Mouse (Mus musculus): ENCODE results near the gene Sowaha. TPM values are rescaled to one million over a fixed set of nuclear protein-coding genes. Genes with fewer than 3 reads are reported as not detected.

The Sowaha gene
- total and polyA plus RNA-seq, 3 experiments: 3.0 to 6.8 (median 4.9) TPM

DNA sequence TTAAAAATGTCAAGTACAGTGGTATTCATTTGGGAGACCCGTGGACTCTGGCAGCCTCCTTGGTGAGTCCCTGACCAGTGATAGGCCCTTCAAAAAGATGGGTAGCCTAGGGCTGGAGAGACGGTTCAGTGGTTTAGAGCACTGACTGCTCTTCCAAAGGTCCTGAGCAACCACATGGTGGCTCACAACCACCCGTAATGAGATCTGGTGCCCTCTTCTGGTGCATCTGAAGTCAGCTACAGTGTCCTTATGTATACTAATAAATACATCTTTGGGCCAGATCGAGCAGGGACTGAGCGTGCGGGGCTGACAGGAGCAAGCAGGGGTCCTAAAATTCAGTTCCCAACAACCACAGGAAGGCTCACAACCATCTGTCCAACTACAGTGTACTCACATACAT is 36.2 kb downstream of the Sowaha start:
- H3K9me3 ChIP-seq (replicated peaks): no peaks in the 10 kb centered on the region
- ATAC-seq (ENCODE audit: extremely low read depth, insufficient number of reproducible peaks, low FRiP score, poor library complexity, severe bottlenecking) (no peak), DNase-seq (ENCODE audit: low spot score) (no peak)
- peaks cover 16% of the 10 kb centered on the region for H3K4me1 ChIP-seq (ENCODE audit: insufficient read depth, low read depth, low read length)
- H3K36me3 ChIP-seq (replicated peaks): no peaks in the 10 kb centered on the region
- no peak for TF ChIP-seq CTCF (IDR thresholded peaks at IDR 0.05; ENCODE audit: low read depth, low read length)
- TF ChIP-seq TAL1 (conservative IDR thresholded peaks at IDR 0.05; ENCODE audit: low read depth, low read length): no peak
- no peak for TF ChIP-seq POLR2AphosphoS5 (IDR thresholded peaks at IDR 0.05; ENCODE audit: insufficient replicate concordance, low read depth, low read length)
- TF ChIP-seq GATA2 (IDR thresholded peaks at IDR 0.05; ENCODE audit: borderline replicate concordance, low read depth, low read length): no peak
- TF ChIP-seq GATA1 (IDR thresholded peaks at IDR 0.05; ENCODE audit: borderline replicate concordance, low read length): no peak
- H3K4me3 ChIP-seq (ENCODE audit: low read depth, low read length): no peak overlapping the region; the same call in 1 of the 2 replicates
- H3K27me3 ChIP-seq (ENCODE audit: insufficient read depth, low read length): peaks cover 14% of the 10 kb centered on the region

DNA sequence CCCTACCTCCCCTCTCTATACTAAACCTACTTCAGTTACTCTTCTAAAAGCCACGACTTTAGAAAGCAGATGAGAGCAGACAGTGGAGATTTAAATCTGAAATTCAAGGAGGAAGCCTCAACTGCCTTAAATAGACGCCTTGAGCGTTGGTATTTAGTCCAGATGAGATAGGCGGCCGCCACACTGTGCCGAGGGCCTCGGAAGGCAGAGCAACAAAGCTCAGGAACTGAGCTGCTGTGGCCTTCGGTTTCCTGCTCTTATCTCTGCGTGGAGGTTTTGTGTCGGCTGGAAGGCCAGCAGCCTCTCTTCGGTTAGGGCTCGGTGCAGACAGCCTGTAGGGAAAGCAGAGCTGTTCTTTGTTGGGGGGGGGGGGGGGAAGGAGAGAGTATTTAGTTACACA is 38.2 kb downstream of the Sowaha start:
- no peaks in the 10 kb centered on the region for H3K36me3 ChIP-seq (replicated peaks)
- H3K4me3 ChIP-seq (ENCODE audit: low read depth, low read length): no peak overlapping the region; the same call in 1 of the 2 replicates
- TF ChIP-seq POLR2AphosphoS5 (IDR thresholded peaks at IDR 0.05; ENCODE audit: insufficient replicate concordance, low read depth, low read length): no peak
- TF ChIP-seq GATA2 (IDR thresholded peaks at IDR 0.05; ENCODE audit: borderline replicate concordance, low read depth, low read length): no peak
- TF ChIP-seq TAL1 (conservative IDR thresholded peaks at IDR 0.05; ENCODE audit: low read depth, low read length): no peak
- no peak for TF ChIP-seq CTCF (IDR thresholded peaks at IDR 0.05; ENCODE audit: low read depth, low read length)
- TF ChIP-seq GATA1 (IDR thresholded peaks at IDR 0.05; ENCODE audit: borderline replicate concordance, low read length): no peak
- H3K27me3 ChIP-seq (ENCODE audit: insufficient read depth, low read length): peaks cover 22% of the 10 kb centered on the region
- H3K9me3 ChIP-seq (replicated peaks): no peaks in the 10 kb centered on the region
- peaks cover 16% of the 10 kb centered on the region for H3K4me1 ChIP-seq (ENCODE audit: insufficient read depth, low read depth, low read length)
- no peak for ATAC-seq (ENCODE audit: extremely low read depth, insufficient number of reproducible peaks, low FRiP score, poor library complexity, severe bottlenecking)
- no peak for DNase-seq (ENCODE audit: low spot score)

DNA sequence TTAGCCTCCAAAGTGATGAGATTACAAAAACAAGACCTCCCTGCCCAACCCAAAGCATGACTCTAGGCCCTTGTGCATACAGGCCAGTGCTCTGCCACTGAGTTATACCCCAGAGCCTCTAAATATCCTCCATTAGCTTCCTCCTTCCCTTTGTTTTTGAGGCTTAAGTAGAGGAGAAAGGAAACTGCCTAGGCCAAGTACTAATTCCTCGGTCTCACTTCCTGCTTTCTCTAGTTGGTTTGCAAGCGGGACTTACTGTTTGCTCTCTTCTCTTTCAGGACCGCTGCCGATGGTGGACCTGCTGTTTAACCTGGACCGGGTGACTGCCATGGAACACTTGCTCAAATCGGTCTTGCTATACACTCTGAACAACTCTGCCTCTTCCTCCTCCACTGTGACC is 43.7 kb downstream of the Sowaha start:
- Histone ChIP-seq H3K36me3 (replicated peaks) (no peaks in the 10 kb centered on the region), H3K4me1 (ENCODE audit: insufficient read depth, low read depth, low read length) (peaks cover 45% of the 10 kb centered on the region), H3K9me3 (replicated peaks) (no peaks in the 10 kb centered on the region), H3K4me3 (ENCODE audit: low read depth, low read length) (no peak overlapping the region), H3K27me3 (ENCODE audit: insufficient read depth, low read length) (peaks cover 25% of the 10 kb centered on the region)
- ATAC-seq (ENCODE audit: extremely low read depth, insufficient number of reproducible peaks, low FRiP score, poor library complexity, severe bottlenecking) (no peak), DNase-seq (ENCODE audit: low spot score) (no peak)
- TF ChIP-seq GATA1 (IDR thresholded peaks at IDR 0.05; ENCODE audit: borderline replicate concordance, low read length): no peak
- no peak for TF ChIP-seq TAL1 (conservative IDR thresholded peaks at IDR 0.05; ENCODE audit: low read depth, low read length)
- no peak for TF ChIP-seq CTCF (IDR thresholded peaks at IDR 0.05; ENCODE audit: low read depth, low read length)

DNA sequence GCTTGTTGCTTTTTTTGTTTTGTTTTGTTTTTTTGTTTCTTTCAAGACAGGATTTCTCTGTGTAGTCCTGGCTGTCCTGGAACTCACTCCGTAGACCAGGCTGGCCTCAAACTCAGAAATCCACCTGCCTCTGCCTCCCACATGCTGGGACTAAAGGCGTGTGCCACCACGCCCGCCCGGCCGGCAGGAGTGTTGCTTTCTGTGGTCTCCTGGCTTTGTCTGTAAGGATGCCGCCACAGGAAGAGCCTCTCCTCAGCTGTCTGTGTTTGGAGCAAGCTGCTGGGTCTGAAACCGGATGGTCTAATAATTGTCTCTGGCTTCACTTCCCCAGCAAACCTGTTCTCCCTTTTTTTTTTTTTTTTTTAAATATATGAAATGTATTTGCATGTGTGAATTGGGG is 44.6 kb downstream of the Sowaha start:
- H3K4me3 ChIP-seq (ENCODE audit: low read depth, low read length): no peak overlapping the region
- H3K27me3 ChIP-seq (ENCODE audit: insufficient read depth, low read length): peaks cover 23% of the 10 kb centered on the region
- DNase-seq (ENCODE audit: low spot score) (no peak), ATAC-seq (ENCODE audit: extremely low read depth, insufficient number of reproducible peaks, low FRiP score, poor library complexity, severe bottlenecking) (no peak)
- TF ChIP-seq POLR2AphosphoS5 (IDR thresholded peaks at IDR 0.05; ENCODE audit: insufficient replicate concordance, low read depth, low read length): no peak
- no peak for TF ChIP-seq TAL1 (conservative IDR thresholded peaks at IDR 0.05; ENCODE audit: low read depth, low read length)
- no peak for TF ChIP-seq GATA2 (IDR thresholded peaks at IDR 0.05; ENCODE audit: borderline replicate concordance, low read depth, low read length)
- TF ChIP-seq GATA1 (IDR thresholded peaks at IDR 0.05; ENCODE audit: borderline replicate concordance, low read length): no peak
- TF ChIP-seq CTCF (IDR thresholded peaks at IDR 0.05; ENCODE audit: low read depth, low read length): no peak
- H3K9me3 ChIP-seq (replicated peaks): no peaks in the 10 kb centered on the region
- H3K4me1 ChIP-seq (ENCODE audit: insufficient read depth, low read depth, low read length): peaks cover 47% of the 10 kb centered on the region
- no peaks in the 10 kb centered on the region for H3K36me3 ChIP-seq (replicated peaks)

DNA sequence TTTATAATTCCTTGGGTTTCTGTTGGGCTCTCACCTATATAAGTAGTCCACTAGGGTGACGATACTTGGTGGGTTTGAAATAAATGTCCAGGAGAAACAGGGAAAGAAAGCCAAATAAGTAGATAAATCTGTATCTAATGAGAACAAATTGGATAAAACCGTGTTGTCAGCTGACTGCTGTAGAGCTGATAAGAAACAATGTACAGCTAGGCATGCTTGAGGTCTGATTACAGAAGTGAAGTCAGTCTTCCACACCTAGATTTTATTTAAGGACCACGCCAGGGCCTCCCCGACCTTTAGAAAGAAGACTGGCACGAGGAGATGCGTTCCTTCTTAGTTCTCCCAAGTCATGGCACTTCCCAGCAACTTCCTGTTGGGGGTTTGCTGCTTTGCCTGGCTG is 47.0 kb downstream of the Sowaha start:
- peaks cover 15% of the 10 kb centered on the region for H3K27me3 ChIP-seq (ENCODE audit: insufficient read depth, low read length)
- TF ChIP-seq CTCF (IDR thresholded peaks at IDR 0.05; ENCODE audit: low read depth, low read length): no peak
- TF ChIP-seq TAL1 (conservative IDR thresholded peaks at IDR 0.05; ENCODE audit: low read depth, low read length): 0 out of 2 replicates have a peak, but pooled peaks have one; percentile 29
- DNase-seq (ENCODE audit: low spot score) (peak; percentile 19), ATAC-seq (ENCODE audit: extremely low read depth, insufficient number of reproducible peaks, low FRiP score, poor library complexity, severe bottlenecking) (no peak)
- H3K4me3 ChIP-seq (ENCODE audit: low read depth, low read length): no peak overlapping the region; the same call in 1 of the 2 replicates
- peaks cover 59% of the 10 kb centered on the region for H3K4me1 ChIP-seq (ENCODE audit: insufficient read depth, low read depth, low read length)
- H3K9me3 ChIP-seq (replicated peaks): no peaks in the 10 kb centered on the region
- H3K36me3 ChIP-seq (replicated peaks): peaks cover 16% of the 10 kb centered on the region

DNA sequence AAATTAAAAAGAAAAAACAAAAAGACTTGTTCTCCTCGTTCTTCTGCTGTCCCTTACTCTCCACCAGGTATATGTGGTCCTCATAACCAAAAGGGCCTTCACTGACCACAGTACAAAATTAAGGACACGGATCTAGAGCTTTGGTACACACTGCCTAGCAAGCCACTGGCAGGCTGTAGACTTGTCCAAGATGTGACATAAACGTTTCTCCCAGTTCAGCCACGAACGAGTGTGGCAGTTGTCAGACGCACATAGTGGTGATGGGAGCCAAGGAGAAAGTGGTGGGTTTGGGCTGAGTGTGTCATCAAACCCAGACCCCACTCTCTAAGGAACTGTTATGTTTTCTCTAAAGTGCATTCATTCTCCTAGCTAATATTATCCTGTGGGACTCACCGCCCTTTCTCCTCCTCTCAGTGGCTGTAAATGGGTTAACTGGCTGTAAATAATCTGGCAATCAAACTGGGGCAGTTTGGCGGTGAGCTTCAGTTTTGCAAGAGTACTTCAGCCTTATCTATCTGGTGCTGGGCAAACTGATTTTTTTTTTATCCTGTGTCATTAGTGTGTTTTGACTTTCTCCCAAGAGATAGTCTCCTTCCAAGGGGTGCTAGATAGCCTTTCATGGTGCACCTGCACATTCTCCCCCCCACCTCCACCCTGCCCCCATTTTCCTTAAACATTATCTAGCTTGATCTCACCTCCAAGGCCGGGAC is 48.6 kb downstream of the Sowaha start:
- Histone ChIP-seq H3K27me3 (ENCODE audit: insufficient read depth, low read length) (peaks cover 3% of the 10 kb centered on the region; the same call in 1 of the 2 replicates), H3K9me3 (replicated peaks) (no peaks in the 10 kb centered on the region), H3K4me1 (ENCODE audit: insufficient read depth, low read depth, low read length) (peaks cover 56% of the 10 kb centered on the region), H3K36me3 (replicated peaks) (peaks cover 30% of the 10 kb centered on the region), H3K4me3 (ENCODE audit: low read depth, low read length) (peak overlapping the region; percentile 86)
- TF ChIP-seq CTCF (IDR thresholded peaks at IDR 0.05; ENCODE audit: low read depth, low read length) (no peak), GATA1 (IDR thresholded peaks at IDR 0.05; ENCODE audit: borderline replicate concordance, low read length) (no peak), TAL1 (conservative IDR thresholded peaks at IDR 0.05; ENCODE audit: low read depth, low read length) (no peak), POLR2AphosphoS5 (IDR thresholded peaks at IDR 0.05; ENCODE audit: insufficient replicate concordance, low read depth, low read length) (no peak), GATA2 (IDR thresholded peaks at IDR 0.05; ENCODE audit: borderline replicate concordance, low read depth, low read length) (no peak)
- no peak for DNase-seq (ENCODE audit: low spot score)
- ATAC-seq (ENCODE audit: extremely low read depth, insufficient number of reproducible peaks, low FRiP score, poor library complexity, severe bottlenecking): 0 out of 2 replicates have a peak, but pooled peaks have one; percentile 9
